In the genomic region with DNA sequence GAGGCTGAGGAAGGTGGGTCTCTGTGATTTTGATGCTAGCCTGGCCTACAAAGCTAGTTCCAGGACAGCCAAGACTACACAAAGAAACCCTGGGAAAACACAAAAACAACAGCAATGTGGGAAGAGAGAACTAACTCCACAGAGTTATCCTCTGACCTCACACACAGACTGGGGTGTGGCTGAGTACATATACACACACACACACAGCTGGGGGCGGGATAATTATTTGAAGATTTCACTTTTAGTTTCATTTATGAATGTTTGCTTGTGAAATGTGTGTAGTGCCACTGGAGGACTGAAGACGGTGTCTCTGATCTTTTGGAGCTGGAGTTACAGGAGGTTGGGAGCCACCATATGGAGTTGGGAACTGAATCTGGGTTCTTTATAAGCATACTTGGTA, we compare ENCODE assay signal across 25 mouse cellular contexts. TPM values are rescaled to one million over a fixed set of nuclear protein-coding genes. Genes with fewer than 3 reads are reported as not detected.
A peak's percentile ranks its signal among the peaks of the same experiment; 100 is the strongest.
DNase-seq lines count a peak whose midpoint lies in the region; ATAC-seq and TF ChIP-seq lines count a peak whose summit lies in the region.
"Had no signal": no experiment of that assay in that cellular context is flagged by ENCODE, and none has a peak within 500 bp of the region (broad histone marks: within the 10 kb centered on the region; RNA-seq: fewer than 3 reads in every experiment).

No protein-coding gene starts in this region.

- H3K9ac ChIP-seq in liver, embryonic 13.5 days = no peak overlapping the region
- no peak overlapping the region for H3K9ac ChIP-seq in liver, postnatal 0 days (replicated peaks)
- H3K9ac ChIP-seq: heart, embryonic 13.5 days; hindbrain, embryonic 14.5 days; lung, embryonic 15.5 days; midbrain, embryonic 12.5 days; neural tube, embryonic 15.5 days; stomach, embryonic 15.5 days had no signal

- H3K36me3 ChIP-seq in liver, embryonic 13.5 days = peaks cover 4% of the 10 kb centered on the region
- 0 out of 2 replicates have a peak, but pooled peaks cover 2% of the 10 kb centered on the region for H3K36me3 ChIP-seq in liver, postnatal 0 days (replicated peaks; ENCODE audit: insufficient read depth, low read length)

- no peaks in the 10 kb centered on the region for H3K27me3 ChIP-seq in liver, embryonic 13.5 days
- no peaks in the 10 kb centered on the region for H3K27me3 ChIP-seq in liver, postnatal 0 days (ENCODE audit: insufficient read depth, low read length)
- H3K27me3 ChIP-seq: heart, embryonic 13.5 days; lung, embryonic 15.5 days; midbrain, embryonic 12.5 days; neural tube, embryonic 15.5 days; Patski; stomach, embryonic 15.5 days had no signal

- 76% methylated on average over 2 of the region's 2 CpGs for WGBS in liver, embryonic 13.5 days (ENCODE audit: insufficient replicate concordance)
- 63% methylated on average over 2 of the region's 2 CpGs for WGBS in liver, postnatal 0 days (ENCODE audit: insufficient replicate concordance)

- peak overlapping the region; percentile 37; the same call in 1 of the 2 replicates for H3K27ac ChIP-seq in liver, embryonic 13.5 days
- H3K27ac ChIP-seq in liver, postnatal 0 days (ENCODE audit: low read depth) = no peak overlapping the region
- H3K27ac ChIP-seq: heart, embryonic 13.5 days; hindbrain, embryonic 14.5 days; lung, embryonic 15.5 days; midbrain, embryonic 12.5 days; neural tube, embryonic 15.5 days; stomach, embryonic 15.5 days had no signal

- no peak for TF ChIP-seq CTCF in liver, postnatal 0 days (IDR thresholded peaks at IDR 0.05; ENCODE audit: low read depth)

- H3K4me2 ChIP-seq in liver, embryonic 13.5 days = no peak overlapping the region
- H3K4me2 ChIP-seq in liver, postnatal 0 days (ENCODE audit: low read depth, low read length) = no peak overlapping the region
- H3K4me2 ChIP-seq: heart, embryonic 13.5 days; hindbrain, embryonic 14.5 days; lung, embryonic 15.5 days; midbrain, embryonic 12.5 days; neural tube, embryonic 15.5 days; stomach, embryonic 15.5 days had no signal

- H3K9me3 ChIP-seq in liver, embryonic 13.5 days (replicated peaks) = no peaks in the 10 kb centered on the region
- H3K9me3 ChIP-seq in liver, postnatal 0 days (ENCODE audit: low read length) = no peaks in the 10 kb centered on the region
- H3K9me3 ChIP-seq: G1E; heart, embryonic 13.5 days; lung, embryonic 15.5 days; midbrain, embryonic 12.5 days; neural tube, embryonic 15.5 days; stomach, embryonic 15.5 days had no signal

- TF ChIP-seq EP300 in liver, postnatal 0 days (IDR thresholded peaks at IDR 0.05; ENCODE audit: low read depth) = no peak

- no peak for ATAC-seq in liver, embryonic 13.5 days (ENCODE audit: low read depth)
- no peak for ATAC-seq in liver, postnatal 0 days
- ATAC-seq in granulocyte monocyte progenitor cell, adult 5-6 weeks (replicated peaks; ENCODE audit: poor library complexity, severe bottlenecking) = 0 out of 2 replicates have a peak, but pooled peaks have one; percentile 26
- ATAC-seq in monocyte, adult 5-6 weeks (replicated peaks; ENCODE audit: insufficient number of reproducible peaks, low FRiP score, low TSS enrichment, poor library complexity, severe bottlenecking) = peak; percentile 70
- ATAC-seq: Patski had no signal

- no peak overlapping the region for H3K4me3 ChIP-seq in liver, embryonic 13.5 days (replicated peaks)
- no peak overlapping the region for H3K4me3 ChIP-seq in liver, postnatal 0 days (ENCODE audit: low read depth, low read length)
- H3K4me3 ChIP-seq: erythroblast, embryonic 14.5 days; heart, embryonic 13.5 days; lung, embryonic 15.5 days; midbrain, embryonic 12.5 days; neural tube, embryonic 15.5 days; stomach, embryonic 15.5 days had no signal

- DNase-seq in liver, embryonic 13.5 days = no peak
- no peak for DNase-seq in liver, postnatal 0 days
- DNase-seq in urinary bladder, postnatal 4 days (ENCODE audit: low spot score in 2 of 2) = no peak
- no peak for DNase-seq in thymus, postnatal 14 days
- DNase-seq in frontal cortex, postnatal 10 days (ENCODE audit: low spot score in 2 of 2) = no peak
- DNase-seq: adrenal gland, postnatal 25 days; cerebellum, adult 11-12 months; cerebellum, postnatal 14 days; heart, postnatal 10 days; kidney, postnatal 14 days; lung, postnatal 36 days; retina, postnatal 1 day; right cerebral cortex, postnatal 14 days; thymus, postnatal 25 days had no signal

- peaks cover 25% of the 10 kb centered on the region for H3K4me1 ChIP-seq in liver, embryonic 13.5 days (replicated peaks)
- H3K4me1 ChIP-seq in liver, postnatal 0 days (ENCODE audit: insufficient read depth) = peaks cover 4% of the 10 kb centered on the region
- H3K4me1 ChIP-seq: heart, embryonic 13.5 days; lung, embryonic 15.5 days; midbrain, embryonic 12.5 days; neural tube, embryonic 15.5 days; stomach, embryonic 15.5 days had no signal

RNA-seq across cellular contexts. Expression of gene Yipf2, which starts 8.4 kb away (rescaled TPM):
- polyA plus RNA-seq in liver, embryonic 13.5 days (2015; fragmentation: Nextera tagmentation; extraction: Ambion mirVana) = 8.8 and 10.2 TPM in 2 replicates
- 7.8 and 8.5 TPM in 2 replicates for polyA plus RNA-seq in liver, postnatal 0 days (2015; fragmentation: Nextera tagmentation; extraction: Ambion mirVana)
- total RNA-seq in granulocyte monocyte progenitor cell, adult 5-6 weeks (2014; fragmentation: Nextera tagmentation) = 16.2 and 19.9 TPM in 2 replicates
- 12.2 and 18.2 TPM in 2 replicates for total RNA-seq in granulocyte monocyte progenitor cell, adult 5-6 weeks (2017)
- 9.4 to 12.1 TPM (median 10.3 TPM) in 3 replicates for total RNA-seq in monocyte, adult 5-6 weeks (2017)

RNA-seq across cellular contexts. Expression of gene Timm29, which starts 8.6 kb away (rescaled TPM):
- polyA plus RNA-seq in liver, embryonic 13.5 days (2015; fragmentation: Nextera tagmentation; extraction: Ambion mirVana) = 17.7 and 21.5 TPM in 2 replicates
- polyA plus RNA-seq in liver, postnatal 0 days (2015; fragmentation: Nextera tagmentation; extraction: Ambion mirVana) = 12.5 and 13.0 TPM in 2 replicates
- total RNA-seq in granulocyte monocyte progenitor cell, adult 5-6 weeks (2014; fragmentation: Nextera tagmentation) = 37.5 and 39.9 TPM in 2 replicates
- 51.6 and 59.1 TPM in 2 replicates for total RNA-seq in granulocyte monocyte progenitor cell, adult 5-6 weeks (2017)
- 21.2 to 32.4 TPM (median 25.6 TPM) in 3 replicates for total RNA-seq in monocyte, adult 5-6 weeks (2017)

RNA-seq across cellular contexts. Expression of gene Smarca4, which starts 14.9 kb away (rescaled TPM):
- polyA plus RNA-seq in liver, embryonic 13.5 days (2015; fragmentation: Nextera tagmentation; extraction: Ambion mirVana) = 26.5 and 29.5 TPM in 2 replicates
- polyA plus RNA-seq in liver, postnatal 0 days (2015; fragmentation: Nextera tagmentation; extraction: Ambion mirVana) = 12.8 and 14.3 TPM in 2 replicates
- 60.6 and 67.8 TPM in 2 replicates for total RNA-seq in granulocyte monocyte progenitor cell, adult 5-6 weeks (2014; fragmentation: Nextera tagmentation)
- 58.6 and 60.7 TPM in 2 replicates for total RNA-seq in granulocyte monocyte progenitor cell, adult 5-6 weeks (2017)
- total RNA-seq in monocyte, adult 5-6 weeks (2017) = 46.9 to 71.7 TPM (median 48.3 TPM) in 3 replicates

RNA-seq across cellular contexts. Expression of gene Carm1, which starts 54.4 kb away (rescaled TPM):
- 15.5 and 16.9 TPM in 2 replicates for polyA plus RNA-seq in liver, embryonic 13.5 days (2015; fragmentation: Nextera tagmentation; extraction: Ambion mirVana)
- polyA plus RNA-seq in liver, postnatal 0 days (2015; fragmentation: Nextera tagmentation; extraction: Ambion mirVana) = 8.6 TPM in 2 replicates
- total RNA-seq in granulocyte monocyte progenitor cell, adult 5-6 weeks (2014; fragmentation: Nextera tagmentation) = 65.9 and 81.6 TPM in 2 replicates
- 17.0 and 27.3 TPM in 2 replicates for total RNA-seq in granulocyte monocyte progenitor cell, adult 5-6 weeks (2017)
- total RNA-seq in monocyte, adult 5-6 weeks (2017) = 13.5 to 23.0 TPM (median 17.2 TPM) in 3 replicates

Comparison
In these comparisons a context has a peak if more than half of its experiments do, and no peak if none do; other contexts are left out.
1. ATAC-seq: peak in granulocyte monocyte progenitor cell, adult 5-6 weeks (single experiment) and monocyte, adult 5-6 weeks (single experiment); none in liver, embryonic 13.5 days (single experiment) and liver, postnatal 0 days (single experiment).